Mouse (Mus musculus) adrenal gland, postnatal 14 days (tissue): ENCODE measurements at regions not wholly inside any gene's neighbourhood (a gene's known extent, or its start where the extent isn't known, plus 50 kb on each side); places are given as distances from the start of the nearest gene placed in this dataset.
A peak's percentile ranks its signal among the peaks of the same experiment; 100 is the strongest.
"Not testable (repeated sequence)": the region's sequence is repeated elsewhere in the genome, so short reads cannot be mapped to it uniquely, and the experiment has no call there.

Experiments used
- DNase-seq: peaks from one replicate; pipeline ENCODE4 v3.0.0; 2021; ENCODE audit warnings: mixed read lengths

- no peak for DNase-seq
Observed at GRCm38 (mm10) chr7:83429929-83430556, 154.7 kb upstream of the Tmc3 start.

GRCm38 (mm10) chr7:83431094-83431493 lies 153.6 kb upstream of the Tmc3 start:
- DNase-seq, result peak; percentile 31

- DNase-seq, result no peak
Observed at GRCm38 (mm10) chr7:83432843-83433242, 151.9 kb upstream of the Tmc3 start.

- no peak for DNase-seq
Observed at GRCm38 (mm10) chr7:83433959-83434715, 150.6 kb upstream of the Tmc3 start.

- DNase-seq, result peak; percentile 24
Observed at GRCm38 (mm10) chr7:83438538-83439393, 146.0 kb upstream of the Tmc3 start.

GRCm38 (mm10) chr7:83443596-83444278 lies 141.0 kb upstream of the Tmc3 start:
- no peak for DNase-seq

GRCm38 (mm10) chr7:83444279-83444615 lies 140.5 kb upstream of the Tmc3 start:
- DNase-seq, result no peak

GRCm38 (mm10) chr7:83445181-83445926 lies 139.4 kb upstream of the Tmc3 start:
- no peak for DNase-seq

- no peak for DNase-seq
Observed at GRCm38 (mm10) chr7:83450346-83450745, 134.4 kb upstream of the Tmc3 start.

- no peak for DNase-seq
Observed at GRCm38 (mm10) chr7:83452309-83452708, 132.4 kb upstream of the Tmc3 start.

GRCm38 (mm10) chr7:83459520-83459919 lies 125.2 kb upstream of the Tmc3 start:
- no peak for DNase-seq

GRCm38 (mm10) chr7:83467006-83467405 lies 117.7 kb upstream of the Tmc3 start:
- DNase-seq, result no peak

GRCm38 (mm10) chr7:83469856-83470255 lies 114.9 kb upstream of the Tmc3 start:
- not testable (repeated sequence) for DNase-seq

GRCm38 (mm10) chr7:83471111-83471510 lies 113.6 kb upstream of the Tmc3 start:
- DNase-seq, result no peak

- no peak for DNase-seq
Observed at GRCm38 (mm10) chr7:83474471-83474870, 110.3 kb upstream of the Tmc3 start.

- DNase-seq, result no peak
Observed at GRCm38 (mm10) chr7:83474986-83475385, 109.7 kb upstream of the Tmc3 start.

GRCm38 (mm10) chr7:83475438-83476160 lies 109.1 kb upstream of the Tmc3 start:
- no peak for DNase-seq

- DNase-seq, result no peak
Observed at GRCm38 (mm10) chr7:83476161-83476495, 108.6 kb upstream of the Tmc3 start.

- no peak for DNase-seq
Observed at GRCm38 (mm10) chr7:83476861-83477260, 107.9 kb upstream of the Tmc3 start.

- peak; percentile 16 for DNase-seq
Observed at GRCm38 (mm10) chr7:83477661-83478121, 107.0 kb upstream of the Tmc3 start.

GRCm38 (mm10) chr7:83481655-83482054 lies 103.1 kb upstream of the Tmc3 start:
- no peak for DNase-seq
